Mouse (Mus musculus) CH12.LX (cell line): Measurements from ENCODE around the gene Med8. TPM values are rescaled to one million over a fixed set of nuclear protein-coding genes. Genes with fewer than 3 reads are reported as not detected.

Experiments used
- DNase-seq: peaks from one replicate; pipeline ENCODE4 v3.0.0-alpha.2; 2013; ENCODE audit errors: extremely low read depth
- H3K27ac ChIP-seq: 2 replicates; pipeline ENCODE4 v1.5.1; 2012; ENCODE audit warnings: low read depth, mild to moderate bottlenecking, control low read depth, moderate library complexity; ENCODE audit not compliant: insufficient read depth
- H3K27me3 ChIP-seq: replicated peaks from 2 replicates; pipeline ENCODE3; 2012; ENCODE audit warnings: inconsistent platforms
- H3K36me3 ChIP-seq, 2 experiments: replicated peaks in 1 of 2; 2 replicates each; pipeline versions ENCODE3 to v1.6.1; 2012; ENCODE audit warnings: inconsistent platforms in 1 of 2, low read length in 1 of 2, mild to moderate bottlenecking in 1 of 2, mixed read lengths in 1 of 2, moderate library complexity in 1 of 2; ENCODE audit not compliant: control insufficient read depth in 1 of 2, insufficient read depth in 1 of 2
- H3K4me1 ChIP-seq, 2 experiments: 2 replicates each; pipeline ENCODE4 v1.6.1; 2012; ENCODE audit warnings: inconsistent platforms in 1 of 2, moderate library complexity in 1 of 2; ENCODE audit not compliant: insufficient read depth in 2 of 2, control insufficient read depth in 1 of 2
- H3K4me2 ChIP-seq: 2 replicates; pipeline ENCODE4 v1.6.1; 2012; ENCODE audit warnings: low read depth, mild to moderate bottlenecking, control low read depth; ENCODE audit not compliant: poor library complexity, insufficient read depth, severe bottlenecking
- H3K4me3 ChIP-seq, 3 experiments: fragments of 150-350 bp in 1 of 3; sonication (generic) in 1 of 3; replicated peaks in 1 of 3; 2 replicates each; pipeline versions ENCODE3 to v1.5.1; 2011 to 2012; ENCODE audit warnings: low read depth in 2 of 3, low read length in 2 of 3, mild to moderate bottlenecking in 2 of 3, moderate library complexity in 2 of 3, control low read depth in 1 of 3, improper control_type of control experiment in 1 of 3, inconsistent platforms in 1 of 3, mixed read lengths in 1 of 3; ENCODE audit not compliant: poor library complexity in 1 of 3
- H3K79me2 ChIP-seq: replicated peaks from 2 replicates; pipeline ENCODE4 v1.6.1; 2012; ENCODE audit warnings: mild to moderate bottlenecking, moderate library complexity; ENCODE audit not compliant: control insufficient read depth, poor library complexity, insufficient read depth, severe bottlenecking; ENCODE audit errors: extremely low read depth
- H3K9ac ChIP-seq: 2 replicates; pipeline ENCODE4 v1.6.1; 2012; ENCODE audit warnings: low read depth, mild to moderate bottlenecking, control low read depth, moderate library complexity; ENCODE audit not compliant: insufficient read depth
- H3K9me3 ChIP-seq: replicated peaks from 2 replicates; pipeline ENCODE3; 2012; ENCODE audit warnings: low read length, inconsistent platforms, mixed read lengths
- CHD2 ChIP-seq: IDR thresholded peaks from 2 replicates; pipeline ENCODE4 v1.6.1; 2011; ENCODE audit warnings: low read length, improper control_type of control experiment
- CTCF ChIP-seq, 2 experiments: IDR thresholded peaks in 1 of 2; conservative IDR thresholded peaks in 1 of 2; 2 replicates each; pipeline ENCODE4 v1.5.1; 2011 to 2012; ENCODE audit warnings: low read depth in 2 of 2, low read length in 2 of 2, improper control_type of control experiment in 1 of 2, inconsistent platforms in 1 of 2, mild to moderate bottlenecking in 1 of 2, moderate library complexity in 1 of 2
- E2F4 ChIP-seq: IDR thresholded peaks from 2 replicates; pipeline ENCODE4 v1.6.1; 2011; ENCODE audit warnings: low read depth, low read length, improper control_type of control experiment; ENCODE audit not compliant: insufficient replicate concordance
- ELF1 ChIP-seq: IDR thresholded peaks from 2 replicates; pipeline ENCODE4 v1.6.1; 2014; ENCODE audit warnings: low read depth, mild to moderate bottlenecking, inconsistent platforms, low read length, improper control_type of control experiment
- EP300 ChIP-seq: IDR thresholded peaks from 2 replicates; pipeline ENCODE4 v1.6.1; 2011; ENCODE audit warnings: low read length, improper control_type of control experiment
- ETS1 ChIP-seq: conservative IDR thresholded peaks from 2 replicates; pipeline ENCODE4 v1.6.1; 2012; ENCODE audit warnings: low read depth, mild to moderate bottlenecking, inconsistent platforms, low read length, improper control_type of control experiment, moderate library complexity
- HCFC1 ChIP-seq: IDR thresholded peaks from 2 replicates; pipeline ENCODE4 v1.6.1; 2012; ENCODE audit warnings: low read depth, mild to moderate bottlenecking, inconsistent platforms, low read length, improper control_type of control experiment
- IRF4 ChIP-seq: IDR thresholded peaks from 2 replicates; pipeline ENCODE4 v1.6.1; 2014; ENCODE audit warnings: low read depth, mild to moderate bottlenecking, inconsistent platforms, low read length, improper control_type of control experiment
- KAT2A ChIP-seq: IDR thresholded peaks from 2 replicates; pipeline ENCODE4 v1.6.1; 2012; ENCODE audit warnings: low read length, improper control_type of control experiment, inconsistent platforms; ENCODE audit not compliant: insufficient replicate concordance
- MAZ ChIP-seq: IDR thresholded peaks from 2 replicates; pipeline ENCODE4 v1.6.1; 2012; ENCODE audit warnings: low read depth, mild to moderate bottlenecking, inconsistent platforms, low read length, improper control_type of control experiment, moderate library complexity
- MXI1 ChIP-seq: IDR thresholded peaks from 2 replicates; pipeline ENCODE4 v1.6.1; 2011; ENCODE audit warnings: mild to moderate bottlenecking, low read depth, low read length, improper control_type of control experiment
- MYC ChIP-seq: IDR thresholded peaks from 2 replicates; pipeline ENCODE4 v1.6.1; 2011; ENCODE audit warnings: low read depth, mild to moderate bottlenecking, improper control_type of control experiment, low read length
- NELFE ChIP-seq: IDR thresholded peaks from 2 replicates; pipeline ENCODE4 v1.6.1; 2011; ENCODE audit warnings: low read depth, low read length, improper control_type of control experiment
- NRF1 ChIP-seq: IDR thresholded peaks from 2 replicates; pipeline ENCODE4 v1.6.1; 2014; ENCODE audit warnings: low read depth, mild to moderate bottlenecking, inconsistent platforms, low read length, improper control_type of control experiment, moderate library complexity
- POLR2A ChIP-seq: IDR thresholded peaks from 2 replicates; pipeline ENCODE4 v1.6.1; 2011; ENCODE audit warnings: low read depth, mild to moderate bottlenecking, improper control_type of control experiment, low read length
- POLR2AphosphoS2 ChIP-seq: IDR thresholded peaks from 2 replicates; pipeline ENCODE4 v1.6.1; 2011; ENCODE audit warnings: low read depth, low read length, improper control_type of control experiment
- SIN3A ChIP-seq: IDR thresholded peaks from 2 replicates; pipeline ENCODE4 v1.6.1; 2012; ENCODE audit warnings: low read length, improper control_type of control experiment, inconsistent platforms
- SMC3 ChIP-seq: IDR thresholded peaks from 2 replicates; pipeline ENCODE4 v1.6.1; 2011; ENCODE audit warnings: low read depth, low read length, improper control_type of control experiment
- TBP ChIP-seq: conservative IDR thresholded peaks from 2 replicates; pipeline ENCODE4 v1.6.1; 2011; ENCODE audit warnings: low read depth, low read length, improper control_type of control experiment
- TCF12 ChIP-seq: IDR thresholded peaks from 2 replicates; pipeline ENCODE4 v1.6.1; 2014; ENCODE audit warnings: low read depth, mild to moderate bottlenecking, inconsistent platforms, low read length, improper control_type of control experiment
- UBTF ChIP-seq: IDR thresholded peaks from 2 replicates; pipeline ENCODE4 v1.6.1; 2012; ENCODE audit warnings: low read depth, mild to moderate bottlenecking, inconsistent platforms, low read length, improper control_type of control experiment, moderate library complexity
- USF1 ChIP-seq: IDR thresholded peaks from 2 replicates; pipeline ENCODE4 v1.6.1; 2014; ENCODE audit warnings: low read depth, mild to moderate bottlenecking, inconsistent platforms, low read length, improper control_type of control experiment
- dilution Hi-C: fragments of 300-500 bp; cut with MboI; formaldehyde crosslinking; loops from 2 replicates; pipeline ENCODE4 v1.14.3; 2020; ENCODE audit warnings: low sequenced_read_pairs; ENCODE audit not compliant: extremely low pct_unique_long_range_greater_than_20kb, extremely low pct_ligation_motif_present
- in situ Hi-C: fragments of 300-500 bp; cut with MboI; formaldehyde crosslinking; loops from 3 replicates; pipeline ENCODE4 v1.14.3; 2019; ENCODE audit warnings: low sequenced_read_pairs, low pct_ligation_motif_present, low pct_unique_long_range_greater_than_20kb, mixed read lengths
- polyA plus RNA-seq: library from polyadenylated mRNA; unstranded; fragments of >175 nt; gene quantifications from 2 replicates; pipeline ENCODE4 v1.2.1, GENCODE M21; 2012; ENCODE audit warnings: low read depth; ENCODE audit not compliant: insufficient read length
- total RNA-seq, 2 experiments: library from RNA; depleted of rRNA; stranded (reverse); fragments of 300-350 nt in 1 of 2; fragments of >200 nt in 1 of 2; gene quantifications; 2 replicates each; pipeline ENCODE4 v1.2.3; 2012 to 2014

Gene Med8
- total and polyA plus RNA-seq, 3 experiments, result 102 to 152 (median 109) TPM

- peaks cover 41 to 48% of the 10 kb centered on the region in 2 experiments for H3K36me3 ChIP-seq
- in situ Hi-C loops, result no loop called here
Observed at GRCm38 (mm10) chr4:118429215-118429895, 20.2 kb downstream of the Med8 start.

DNA sequence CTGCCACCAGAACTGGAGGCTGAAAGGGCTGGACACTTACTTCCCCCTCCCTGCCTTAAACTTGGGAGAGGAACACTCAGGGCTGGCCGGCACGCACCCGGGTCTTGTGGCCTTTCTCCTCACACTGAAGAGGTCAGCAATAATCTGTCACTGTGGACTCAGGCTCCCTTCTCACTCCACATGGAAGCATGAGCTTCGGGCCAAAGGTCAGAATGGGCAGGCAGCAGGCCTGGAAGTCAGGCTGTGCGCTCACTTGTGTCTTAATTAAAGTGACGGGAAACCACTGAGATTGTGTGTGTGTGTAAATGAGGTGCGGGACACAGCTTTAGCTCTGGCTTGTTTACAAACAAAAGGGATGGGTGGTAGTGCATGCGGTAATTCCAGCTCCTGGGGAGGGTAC is 23.2 kb downstream of the Med8 start:
- DNase-seq, result no peak
- H3K9me3 ChIP-seq, result no peaks in the 10 kb centered on the region
- no peak overlapping the region for H3K9ac ChIP-seq
- H3K27me3 ChIP-seq, result no peaks in the 10 kb centered on the region
- H3K4me1 ChIP-seq, result peaks cover 17 to 50% of the 10 kb centered on the region in 2 experiments
- peaks cover 49% of the 10 kb centered on the region for H3K79me2 ChIP-seq
- H3K36me3 ChIP-seq, result peaks cover 58 to 68% of the 10 kb centered on the region in 2 experiments
- H3K27ac ChIP-seq, result no peak overlapping the region
- no peak overlapping the region for H3K4me3 ChIP-seq
- in situ Hi-C loops, result no loop called here
- dilution Hi-C loops, result no loop called here
- TF ChIP-seq MXI1 (no peak), SIN3A (no peak), ETS1 (no peak), MYC (no peak), CHD2 (no peak)
- no peak overlapping the region for H3K4me2 ChIP-seq

More at GRCm38 (mm10) chr4:118429215-118429895, 20.2 kb downstream of the Med8 start:
- H3K9ac ChIP-seq, result peak overlapping the region; percentile 70
- H3K9me3 ChIP-seq, result no peaks in the 10 kb centered on the region
- peaks cover 13 to 49% of the 10 kb centered on the region in 2 experiments for H3K4me1 ChIP-seq
- dilution Hi-C loops, result no loop called here
- no peaks in the 10 kb centered on the region for H3K27me3 ChIP-seq
- H3K27ac ChIP-seq, result no peak overlapping the region
- peaks cover 29% of the 10 kb centered on the region for H3K79me2 ChIP-seq
- no peak for DNase-seq
- peak overlapping the region; percentile 91 for H3K4me2 ChIP-seq
- no peak for TF ChIP-seq MXI1
- TF ChIP-seq SMC3, result no peak
- H3K4me3 ChIP-seq, result peak overlapping the region; percentile 71 to 92 (median 91)

- dilution Hi-C loops (no loop called here), in situ Hi-C loops (no loop called here)
- peaks cover 11% of the 10 kb centered on the region for H3K27me3 ChIP-seq
- peak within 1 kb of the TSS; percentile 76 for H3K9ac ChIP-seq
- H3K4me3 ChIP-seq, result peak within 1 kb of the TSS; percentile 69 to 91 (median 77)
- H3K4me1 ChIP-seq, result peaks cover 8 to 38% of the 10 kb centered on the region in 2 experiments
- DNase-seq, result peak; percentile 97
- H3K79me2 ChIP-seq, result peaks cover 25% of the 10 kb centered on the region
- peak within 1 kb of the TSS; percentile 65 for H3K4me2 ChIP-seq
- no peaks in the 10 kb centered on the region for H3K9me3 ChIP-seq
- H3K27ac ChIP-seq, result peak within 1 kb of the TSS; percentile 45; the same call in 1 of the 2 replicates
- peaks cover 38 to 43% of the 10 kb centered on the region in 2 experiments for H3K36me3 ChIP-seq
- TF ChIP-seq EP300 (no peak), HCFC1 (peak; percentile 79), E2F4 (0 out of 2 replicates have a peak, but pooled peaks have one; percentile 79), POLR2A (peak; percentile 93), NELFE (peak; percentile 78), MXI1 (peak; percentile 97), TBP (peak; percentile 93), TCF12 (peak; percentile 87), CHD2 (peak; percentile 99), POLR2AphosphoS2 (peak; percentile 76; the same call in 1 of the 2 replicates), MAZ (0 out of 2 replicates have a peak, but pooled peaks have one; percentile 27), KAT2A (peak; percentile 59; the same call in 1 of the 2 replicates), NRF1 (0 out of 2 replicates have a peak, but pooled peaks have one; percentile 23), CTCF (conservative IDR thresholded peaks at IDR 0.05 in 1 of 2, IDR thresholded peaks at IDR 0.05 in 1 of 2; ENCODE audit: low read depth in 2 of 2, low read length in 2 of 2) (no peak), ELF1 (peak; percentile 92), SIN3A (peak; percentile 98), USF1 (no peak), IRF4 (no peak), UBTF (0 out of 2 replicates have a peak, but pooled peaks have one; percentile 46)
Observed at GRCm38 (mm10) chr4:118436820-118437603, 27.9 kb downstream of the Med8 start, which contains the start of gene Cdc20. Cdc20 (minus strand) TSS chr4:118437352.
